Mouse (Mus musculus): ENCODE data around the gene Angptl3. TPM values are rescaled to one million over a fixed set of nuclear protein-coding genes. Genes with fewer than 3 reads are reported as not detected.

The Angptl3 gene
- polyA plus RNA-seq, 1 experiment from 2014 or later, result 438 TPM

DNA sequence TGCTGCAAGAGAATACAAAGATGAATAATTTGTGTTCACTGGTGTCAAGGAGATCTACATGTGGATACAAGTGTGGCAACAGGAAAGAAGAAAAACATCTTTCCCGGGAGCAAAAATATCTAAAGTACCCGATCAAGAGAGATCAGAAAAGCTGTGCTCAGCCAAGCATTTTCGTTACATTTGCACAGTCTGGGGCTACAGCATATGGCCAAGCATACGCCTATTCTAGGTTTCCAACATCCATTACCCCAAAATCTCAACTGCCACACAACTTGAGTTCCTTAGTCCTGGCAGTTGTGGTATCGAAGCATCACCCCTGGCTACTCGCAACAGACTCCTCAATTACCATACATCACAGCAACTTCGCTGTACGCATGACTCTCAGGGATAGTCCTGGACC is 8.5 kb upstream of the Angptl3 start:
- Histone ChIP-seq H3K4me3 (ENCODE audit: low read depth, low read length) (no peak overlapping the region), H3K4me2 (ENCODE audit: low read depth, low read length) (no peak overlapping the region), H3K27me3 (ENCODE audit: insufficient read depth, low read length) (no peaks in the 10 kb centered on the region), H3K9me3 (ENCODE audit: low read length) (no peaks in the 10 kb centered on the region), H3K36me3 (replicated peaks; ENCODE audit: insufficient read depth, low read length) (0 out of 2 replicates have a peak, but pooled peaks cover 3% of the 10 kb centered on the region), H3K4me1 (ENCODE audit: insufficient read depth) (no peaks in the 10 kb centered on the region), H3K9ac (replicated peaks) (no peak overlapping the region), H3K27ac (ENCODE audit: low read depth) (no peak overlapping the region)
- DNase-seq (no peak), ATAC-seq (no peak)
- WGBS (ENCODE audit: insufficient replicate concordance), result 90% methylated on average over 8 of the region's 8 CpGs
- no peak for TF ChIP-seq CTCF (IDR thresholded peaks at IDR 0.05; ENCODE audit: low read depth)
- TF ChIP-seq EP300 (IDR thresholded peaks at IDR 0.05; ENCODE audit: low read depth), result no peak

DNA sequence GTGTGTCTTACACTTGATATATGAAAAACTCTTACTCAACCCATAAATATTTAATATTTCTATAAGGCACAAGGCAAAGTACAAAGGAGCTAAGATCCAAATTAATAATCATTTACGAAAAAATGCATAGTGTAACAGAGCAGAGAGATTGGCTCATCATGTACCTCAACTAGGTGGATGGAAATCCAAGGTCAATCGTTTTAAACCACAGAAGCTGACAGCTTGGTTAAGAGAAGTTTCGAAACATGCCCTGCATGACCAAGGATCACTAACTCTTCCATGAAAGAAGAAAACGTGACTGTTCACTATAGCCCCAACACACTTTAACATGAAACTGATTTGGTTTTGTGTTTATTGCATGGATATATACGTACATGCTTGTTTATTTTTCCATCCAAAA is 2.4 kb upstream of the Angptl3 start:
- Histone ChIP-seq H3K27ac (ENCODE audit: low read depth) (no peak overlapping the region), H3K4me2 (ENCODE audit: low read depth, low read length) (no peak overlapping the region), H3K27me3 (ENCODE audit: insufficient read depth, low read length) (no peaks in the 10 kb centered on the region), H3K36me3 (replicated peaks; ENCODE audit: insufficient read depth, low read length) (no peaks in the 10 kb centered on the region), H3K4me1 (ENCODE audit: insufficient read depth) (no peaks in the 10 kb centered on the region), H3K4me3 (ENCODE audit: low read depth, low read length) (no peak overlapping the region), H3K9ac (replicated peaks) (no peak overlapping the region), H3K9me3 (ENCODE audit: low read length) (no peaks in the 10 kb centered on the region)
- WGBS (ENCODE audit: insufficient replicate concordance), result 53% methylated on average over 5 of the region's 5 CpGs
- ATAC-seq (peak; percentile 65), DNase-seq (no peak)
- TF ChIP-seq EP300 (IDR thresholded peaks at IDR 0.05; ENCODE audit: low read depth), result peak; percentile 47; the same call in 1 of the 2 replicates
- no peak for TF ChIP-seq CTCF (IDR thresholded peaks at IDR 0.05; ENCODE audit: low read depth)

DNA sequence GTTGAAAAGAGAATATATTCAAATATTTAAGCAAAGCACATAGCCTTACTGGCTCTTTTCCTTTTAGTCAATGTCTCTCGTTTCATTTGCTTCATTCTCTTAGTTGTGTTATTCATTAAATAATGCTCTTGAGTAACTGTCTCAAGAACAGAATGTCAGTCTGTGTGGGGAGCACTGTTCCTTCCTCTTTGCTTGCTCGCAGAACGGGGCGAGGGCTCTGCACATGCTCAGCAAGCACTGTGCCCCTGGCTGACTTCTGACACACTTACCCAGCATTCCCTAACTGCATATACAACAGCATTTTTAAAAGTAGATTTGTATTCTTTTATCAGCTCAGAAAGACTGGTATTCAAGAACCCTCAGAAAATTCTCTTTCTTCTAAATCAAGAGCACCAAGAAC is 2.2 kb downstream of the Angptl3 start:
- Histone ChIP-seq H3K4me2 (ENCODE audit: low read depth, low read length) (peak overlapping the region; percentile 59), H3K4me1 (ENCODE audit: insufficient read depth) (no peaks in the 10 kb centered on the region), H3K4me3 (ENCODE audit: low read depth, low read length) (peak overlapping the region; percentile 41), H3K27ac (ENCODE audit: low read depth) (peak overlapping the region; percentile 29), H3K9ac (replicated peaks) (no peak overlapping the region), H3K27me3 (ENCODE audit: insufficient read depth, low read length) (no peaks in the 10 kb centered on the region), H3K36me3 (replicated peaks; ENCODE audit: insufficient read depth, low read length) (0 out of 2 replicates have a peak, but pooled peaks cover 2% of the 10 kb centered on the region), H3K9me3 (ENCODE audit: low read length) (no peaks in the 10 kb centered on the region)
- TF ChIP-seq CTCF (IDR thresholded peaks at IDR 0.05; ENCODE audit: low read depth), result no peak
- DNase-seq (peak; percentile 43), ATAC-seq (peak; percentile 72)
- WGBS (ENCODE audit: insufficient replicate concordance), result 10% methylated on average over 4 of the region's 4 CpGs

DNA sequence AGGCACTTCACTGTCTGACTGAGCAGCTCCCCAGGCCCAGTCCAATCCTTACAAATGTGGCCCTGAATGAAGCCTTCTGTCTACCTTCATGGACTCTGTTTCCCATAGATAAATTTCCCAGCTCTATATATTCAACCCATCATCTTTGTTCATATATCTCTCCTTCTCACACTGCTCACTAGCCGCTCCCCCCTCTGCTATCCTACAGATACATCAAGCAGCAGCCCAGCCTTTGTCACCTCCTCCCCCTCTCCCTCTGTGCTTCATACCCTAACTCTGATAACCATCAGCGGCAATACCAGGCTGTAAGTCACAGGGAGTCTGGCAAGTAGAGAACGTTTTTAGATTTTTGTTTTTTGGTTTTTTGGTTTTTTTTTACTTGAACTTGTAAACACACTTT is 14.1 kb downstream of the Angptl3 start:
- DNase-seq (no peak), ATAC-seq (peak; percentile 55)
- Histone ChIP-seq H3K4me3 (ENCODE audit: low read depth, low read length) (no peak overlapping the region), H3K4me2 (ENCODE audit: low read depth, low read length) (no peak overlapping the region), H3K27ac (ENCODE audit: low read depth) (no peak overlapping the region), H3K4me1 (ENCODE audit: insufficient read depth) (no peaks in the 10 kb centered on the region), H3K36me3 (replicated peaks; ENCODE audit: insufficient read depth, low read length) (no peaks in the 10 kb centered on the region; the same call in none of the 2 replicates), H3K9me3 (ENCODE audit: low read length) (no peaks in the 10 kb centered on the region), H3K27me3 (ENCODE audit: insufficient read depth, low read length) (no peaks in the 10 kb centered on the region), H3K9ac (replicated peaks) (no peak overlapping the region)
- WGBS (ENCODE audit: insufficient replicate concordance), result 52% methylated on average over 3 of the region's 3 CpGs
- TF ChIP-seq CTCF (IDR thresholded peaks at IDR 0.05; ENCODE audit: low read depth), result no peak
- 0 out of 2 replicates have a peak, but pooled peaks have one; percentile 7 for TF ChIP-seq EP300 (IDR thresholded peaks at IDR 0.05; ENCODE audit: low read depth)

DNA sequence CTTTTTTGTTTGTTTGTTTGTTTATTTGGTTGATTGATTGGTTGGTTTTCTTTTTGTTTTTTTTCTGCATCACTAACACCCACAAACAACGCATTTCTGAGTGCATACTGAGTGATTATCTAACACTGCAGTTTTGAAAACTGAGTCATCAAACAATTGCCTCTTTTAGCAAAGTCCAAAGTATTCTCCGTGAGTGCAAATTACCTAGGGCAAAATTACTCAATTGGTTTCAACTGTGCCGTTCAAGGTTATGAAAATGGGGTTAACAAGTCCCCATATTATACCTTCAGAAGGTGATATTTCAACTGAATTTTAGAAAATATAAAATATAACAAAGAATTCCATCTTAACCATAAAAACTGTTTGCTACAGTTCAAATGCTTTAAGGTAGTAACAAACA is 15.7 kb downstream of the Angptl3 start:
- DNase-seq (no peak), ATAC-seq (peak; percentile 35; the same call in 1 of the 2 replicates)
- H3K4me2 ChIP-seq (ENCODE audit: low read depth, low read length), result no peak overlapping the region
- H3K4me3 ChIP-seq (ENCODE audit: low read depth, low read length), result no peak overlapping the region
- no peak overlapping the region for H3K27ac ChIP-seq (ENCODE audit: low read depth)
- WGBS (ENCODE audit: insufficient replicate concordance), result 55% methylated on average over 3 of the region's 3 CpGs
- TF ChIP-seq EP300 (IDR thresholded peaks at IDR 0.05; ENCODE audit: low read depth) (no peak), CTCF (IDR thresholded peaks at IDR 0.05; ENCODE audit: low read depth) (no peak)
- H3K27me3 ChIP-seq (ENCODE audit: insufficient read depth, low read length), result no peaks in the 10 kb centered on the region
- H3K9ac ChIP-seq (replicated peaks), result no peak overlapping the region
- H3K36me3 ChIP-seq (replicated peaks; ENCODE audit: insufficient read depth, low read length), result no peaks in the 10 kb centered on the region; the same call in none of the 2 replicates
- H3K9me3 ChIP-seq (ENCODE audit: low read length), result no peaks in the 10 kb centered on the region
- H3K4me1 ChIP-seq (ENCODE audit: insufficient read depth), result no peaks in the 10 kb centered on the region

DNA sequence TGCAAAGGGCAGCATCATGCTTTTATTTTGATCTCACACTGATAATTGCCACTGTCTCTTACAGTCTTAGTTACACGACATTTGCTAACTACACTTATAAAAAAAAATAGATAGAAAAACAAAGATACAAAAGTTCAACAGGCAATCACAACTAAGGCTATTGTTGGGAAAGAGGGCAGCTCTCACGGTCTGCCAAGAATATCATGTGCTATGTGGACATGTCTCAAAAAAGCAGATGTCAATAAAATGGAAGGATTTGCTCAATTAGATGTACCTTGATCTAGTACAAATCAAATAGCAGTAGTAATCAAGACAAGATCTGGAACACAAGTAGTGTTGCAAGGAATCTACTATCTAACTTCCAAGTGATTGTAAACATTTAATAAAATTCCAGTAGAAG is 17.8 kb downstream of the Angptl3 start:
- Histone ChIP-seq H3K9me3 (ENCODE audit: low read length) (no peaks in the 10 kb centered on the region), H3K4me2 (ENCODE audit: low read depth, low read length) (no peak overlapping the region), H3K27me3 (ENCODE audit: insufficient read depth, low read length) (no peaks in the 10 kb centered on the region), H3K27ac (ENCODE audit: low read depth) (no peak overlapping the region), H3K9ac (replicated peaks) (no peak overlapping the region), H3K4me3 (ENCODE audit: low read depth, low read length) (no peak overlapping the region), H3K36me3 (replicated peaks; ENCODE audit: insufficient read depth, low read length) (no peaks in the 10 kb centered on the region), H3K4me1 (ENCODE audit: insufficient read depth) (no peaks in the 10 kb centered on the region)
- no peak for DNase-seq
- WGBS (ENCODE audit: insufficient replicate concordance), result 53% methylated on average over 2 of the region's 2 CpGs
- ATAC-seq, result peak; percentile 10; the same call in 1 of the 2 replicates
- no peak for TF ChIP-seq CTCF (IDR thresholded peaks at IDR 0.05; ENCODE audit: low read depth)
- 0 out of 2 replicates have a peak, but pooled peaks have one; percentile 31 for TF ChIP-seq EP300 (IDR thresholded peaks at IDR 0.05; ENCODE audit: low read depth)

DNA sequence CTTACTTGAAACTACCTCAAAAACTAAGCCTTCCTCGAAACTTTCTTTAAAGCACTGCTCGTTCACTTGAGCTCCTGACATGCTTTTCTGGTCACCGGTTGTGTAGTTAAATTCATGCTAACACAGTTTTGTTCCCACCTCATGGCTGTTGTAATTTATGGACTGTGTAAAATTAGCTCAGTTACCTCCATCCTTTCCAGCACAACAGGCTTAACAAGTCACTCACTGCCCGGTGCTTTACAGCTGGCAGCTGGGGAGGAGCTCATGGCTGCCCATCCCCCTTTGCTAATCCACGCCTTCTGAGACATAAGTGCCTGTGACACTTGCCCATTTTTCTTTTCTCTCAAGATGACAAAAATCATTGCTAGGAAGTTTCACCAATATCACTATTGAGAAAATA is 33.8 kb downstream of the Angptl3 start:
- no peaks in the 10 kb centered on the region for H3K4me1 ChIP-seq (ENCODE audit: insufficient read depth)
- H3K27ac ChIP-seq (ENCODE audit: low read depth), result no peak overlapping the region
- 77% methylated on average over 5 of the region's 5 CpGs for WGBS (ENCODE audit: insufficient replicate concordance)
- H3K4me2 ChIP-seq (ENCODE audit: low read depth, low read length), result no peak overlapping the region
- no peak for TF ChIP-seq EP300 (IDR thresholded peaks at IDR 0.05; ENCODE audit: low read depth)
- TF ChIP-seq CTCF (IDR thresholded peaks at IDR 0.05; ENCODE audit: low read depth), result no peak
- H3K4me3 ChIP-seq (ENCODE audit: low read depth, low read length), result no peak overlapping the region
- ATAC-seq (no peak), DNase-seq (no peak)
- H3K36me3 ChIP-seq (replicated peaks; ENCODE audit: insufficient read depth, low read length), result peaks cover 11% of the 10 kb centered on the region; the same call in 1 of the 2 replicates
- no peaks in the 10 kb centered on the region for H3K27me3 ChIP-seq (ENCODE audit: insufficient read depth, low read length)
- H3K9ac ChIP-seq (replicated peaks), result no peak overlapping the region
- H3K9me3 ChIP-seq (ENCODE audit: low read length), result no peaks in the 10 kb centered on the region
